In the genomic region with DNA sequence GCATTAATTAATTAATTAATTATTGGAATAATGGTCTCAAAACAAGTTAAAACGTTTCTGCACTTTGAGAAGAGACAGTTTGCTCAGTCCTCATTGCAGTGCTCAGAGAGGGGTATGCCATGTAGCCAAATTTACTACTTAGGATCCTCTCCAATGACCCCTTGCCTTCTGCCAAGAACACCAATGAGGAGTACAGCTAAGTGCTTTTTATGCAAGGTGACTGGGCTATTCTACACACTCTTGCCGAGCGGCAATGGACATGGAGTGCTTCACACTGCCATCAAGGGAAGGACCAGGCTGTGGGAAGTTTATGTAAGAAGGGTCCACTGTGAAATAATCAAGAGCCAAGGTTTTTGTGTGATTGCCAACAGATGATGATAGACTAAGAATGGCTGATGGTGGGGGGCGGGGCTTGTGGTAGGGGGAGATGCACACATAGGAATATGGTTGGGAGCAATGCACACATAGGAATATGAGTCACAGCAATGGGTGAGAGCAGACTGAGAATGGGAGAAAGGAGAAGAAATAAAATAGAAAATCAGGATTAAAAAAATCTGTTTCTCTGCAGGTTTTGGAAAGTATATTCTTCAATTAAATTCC, we compare ENCODE assay signal across 18 mouse cellular contexts.
DNase-seq lines count a peak whose midpoint lies in the region; ATAC-seq lines count a peak whose summit lies in the region.
"Had no signal": no experiment of that assay in that cellular context is flagged by ENCODE, and none has a peak within 500 bp of the region (broad histone marks: within the 10 kb centered on the region; RNA-seq: fewer than 3 reads in every experiment).

No protein-coding gene starts in this region.

- no peaks in the 10 kb centered on the region for H3K4me1 ChIP-seq in midbrain, embryonic 11.5 days (ENCODE audit: control insufficient read depth, insufficient read depth, low read length)
- peaks cover 12% of the 10 kb centered on the region for H3K4me1 ChIP-seq in midbrain, embryonic 10.5 days
- peaks cover 12% of the 10 kb centered on the region for H3K4me1 ChIP-seq in forebrain, embryonic 16.5 days (replicated peaks; ENCODE audit: control insufficient read depth, insufficient read depth, low read length)
- peaks cover 13% of the 10 kb centered on the region for H3K4me1 ChIP-seq in midbrain, embryonic 12.5 days
- 0 out of 2 replicates have a peak, but pooled peaks cover 4% of the 10 kb centered on the region for H3K4me1 ChIP-seq in neural tube, embryonic 15.5 days
- H3K4me1 ChIP-seq: heart, embryonic 10.5 days; limb, embryonic 10.5 days had no signal

- no peaks in the 10 kb centered on the region for H3K36me3 ChIP-seq in midbrain, embryonic 11.5 days (ENCODE audit: control insufficient read depth, insufficient read depth, low read length)
- no peaks in the 10 kb centered on the region for H3K36me3 ChIP-seq in midbrain, embryonic 10.5 days
- H3K36me3 ChIP-seq in forebrain, embryonic 16.5 days (ENCODE audit: control insufficient read depth, insufficient read depth) = no peaks in the 10 kb centered on the region
- no peaks in the 10 kb centered on the region for H3K36me3 ChIP-seq in midbrain, embryonic 12.5 days
- H3K36me3 ChIP-seq in neural tube, embryonic 15.5 days = no peaks in the 10 kb centered on the region
- H3K36me3 ChIP-seq: heart, embryonic 10.5 days; limb, embryonic 10.5 days had no signal

- no peak overlapping the region for H3K4me2 ChIP-seq in midbrain, embryonic 11.5 days
- H3K4me2 ChIP-seq in forebrain, embryonic 16.5 days (ENCODE audit: low read length) = no peak overlapping the region
- H3K4me2 ChIP-seq in midbrain, embryonic 12.5 days (replicated peaks) = no peak overlapping the region
- H3K4me2 ChIP-seq in neural tube, embryonic 15.5 days = no peak overlapping the region
- H3K4me2 ChIP-seq: liver, embryonic 11.5 days; lung, embryonic 14.5 days had no signal

- 72% methylated on average over 4 of the region's 4 CpGs for WGBS in midbrain, embryonic 11.5 days
- WGBS in midbrain, embryonic 10.5 days = 71% methylated on average over 4 of the region's 4 CpGs
- WGBS in forebrain, embryonic 16.5 days = 49% methylated on average over 4 of the region's 4 CpGs
- WGBS in midbrain, embryonic 12.5 days = 78% methylated on average over 4 of the region's 4 CpGs
- WGBS in neural tube, embryonic 15.5 days = 68% methylated on average over 4 of the region's 4 CpGs

- no peak for DNase-seq in midbrain, embryonic 11.5 days (ENCODE audit: low spot score, missing footprints)
- DNase-seq in midbrain, embryonic 10.5 days (ENCODE audit: low spot score) = no peak
- no peak for DNase-seq in kidney, postnatal 10 days
- no peak for DNase-seq in adrenal gland, adult 2 months
- DNase-seq: gastrocnemius, postnatal 36 days; heart, postnatal 10 days; kidney, adult 8-10 months; lung, embryonic 14.5 days; lung, postnatal 4 days; thymus, adult 2 months had no signal

- no peaks in the 10 kb centered on the region for H3K9me3 ChIP-seq in midbrain, embryonic 11.5 days (ENCODE audit: control insufficient read depth, low read length)
- no peaks in the 10 kb centered on the region for H3K9me3 ChIP-seq in midbrain, embryonic 10.5 days (replicated peaks)
- H3K9me3 ChIP-seq in forebrain, embryonic 16.5 days (ENCODE audit: control insufficient read depth, low read length) = no peaks in the 10 kb centered on the region
- H3K9me3 ChIP-seq in midbrain, embryonic 12.5 days = no peaks in the 10 kb centered on the region
- H3K9me3 ChIP-seq in neural tube, embryonic 15.5 days (replicated peaks) = no peaks in the 10 kb centered on the region
- H3K9me3 ChIP-seq: heart, embryonic 10.5 days; limb, embryonic 10.5 days had no signal

- H3K9ac ChIP-seq in midbrain, embryonic 11.5 days (ENCODE audit: low read length) = no peak overlapping the region
- H3K9ac ChIP-seq in forebrain, embryonic 16.5 days (replicated peaks; ENCODE audit: low read depth, low read length) = no peak overlapping the region
- H3K9ac ChIP-seq in midbrain, embryonic 12.5 days (replicated peaks) = no peak overlapping the region
- H3K9ac ChIP-seq in neural tube, embryonic 15.5 days (replicated peaks) = no peak overlapping the region
- H3K9ac ChIP-seq: lung, embryonic 14.5 days had no signal

- no peaks in the 10 kb centered on the region for H3K27me3 ChIP-seq in midbrain, embryonic 11.5 days (ENCODE audit: control insufficient read depth, insufficient read depth, low read length)
- H3K27me3 ChIP-seq in midbrain, embryonic 10.5 days (ENCODE audit: low read depth, poor library complexity, severe bottlenecking) = no peaks in the 10 kb centered on the region
- no peaks in the 10 kb centered on the region for H3K27me3 ChIP-seq in forebrain, embryonic 16.5 days (replicated peaks; ENCODE audit: control insufficient read depth, insufficient read depth, low read length)
- H3K27me3 ChIP-seq in midbrain, embryonic 12.5 days = no peaks in the 10 kb centered on the region
- no peaks in the 10 kb centered on the region for H3K27me3 ChIP-seq in neural tube, embryonic 15.5 days (replicated peaks)

- peak; percentile 41 for ATAC-seq in midbrain, embryonic 11.5 days (ENCODE audit: low FRiP score)
- peak; percentile 70 for ATAC-seq in forebrain, embryonic 16.5 days
- peak; percentile 25; the same call in 1 of the 2 replicates for ATAC-seq in midbrain, embryonic 12.5 days (ENCODE audit: low FRiP score, low read depth)
- peak; percentile 66; the same call in 1 of the 2 replicates for ATAC-seq in neural tube, embryonic 15.5 days (ENCODE audit: low FRiP score)
- ATAC-seq: inflammation-experienced regulatory T-cells, adult 6 months had no signal

- H3K4me3 ChIP-seq in midbrain, embryonic 11.5 days (ENCODE audit: low read depth, low read length) = no peak overlapping the region
- H3K4me3 ChIP-seq in midbrain, embryonic 10.5 days = no peak overlapping the region
- H3K4me3 ChIP-seq in forebrain, embryonic 16.5 days (replicated peaks; ENCODE audit: low read length) = no peak overlapping the region
- no peak overlapping the region for H3K4me3 ChIP-seq in midbrain, embryonic 12.5 days
- H3K4me3 ChIP-seq in neural tube, embryonic 15.5 days (replicated peaks) = no peak overlapping the region
- H3K4me3 ChIP-seq: erythroblast, embryonic 14.5 days; heart, embryonic 10.5 days; limb, embryonic 10.5 days had no signal

- no peak overlapping the region for H3K27ac ChIP-seq in midbrain, embryonic 11.5 days (ENCODE audit: low read depth, low read length)
- no peak overlapping the region for H3K27ac ChIP-seq in midbrain, embryonic 10.5 days (replicated peaks)
- H3K27ac ChIP-seq in forebrain, embryonic 16.5 days (ENCODE audit: low read length) = no peak overlapping the region
- H3K27ac ChIP-seq in midbrain, embryonic 12.5 days (replicated peaks) = no peak overlapping the region
- 0 out of 2 replicates have a peak overlapping the region, but pooled peaks have one; percentile 9 for H3K27ac ChIP-seq in neural tube, embryonic 15.5 days (replicated peaks)
- H3K27ac ChIP-seq: heart, embryonic 10.5 days; limb, embryonic 10.5 days had no signal
